Mouse (Mus musculus): ENCODE results near the gene Tmem29. TPM values are rescaled to one million over a fixed set of nuclear protein-coding genes. Genes with fewer than 3 reads are reported as not detected.
"Not testable (repeated sequence)": the region's sequence is repeated elsewhere in the genome, so short reads cannot be mapped to it uniquely, and the experiment has no call there.

Tmem29 gene
- total RNA-seq (2021): 1 to 10 TPM; 8.2 to 8.4 TPM

GRCm38 (mm10) chrX:150458766-150459350, at the start of gene Tmem29:
Tmem29 (minus strand) TSS chrX:150459154.
- DNase-seq: peak; percentile 92

GRCm38 (mm10) chrX:150508696-150509095, 49.7 kb upstream of the Tmem29 start:
- DNase-seq: no peak

GRCm38 (mm10) chrX:150487811-150488210, 28.9 kb upstream of the Tmem29 start:
- not testable (repeated sequence) for DNase-seq

GRCm38 (mm10) chrX:150486314-150487030, 27.5 kb upstream of the Tmem29 start:
- DNase-seq: not testable (repeated sequence)

GRCm38 (mm10) chrX:150477854-150478780, 19.2 kb upstream of the Tmem29 start:
- peak; percentile 87 for DNase-seq

GRCm38 (mm10) chrX:150471416-150471815, 12.5 kb upstream of the Tmem29 start:
- no peak for DNase-seq

- DNase-seq: no peak
Observed at GRCm38 (mm10) chrX:150468266-150468665, 9.3 kb upstream of the Tmem29 start.

- not testable (repeated sequence) for DNase-seq
Observed at GRCm38 (mm10) chrX:150466817-150467216, 7.9 kb upstream of the Tmem29 start.

GRCm38 (mm10) chrX:150460143-150460542, 1.2 kb upstream of the Tmem29 start:
- no peak for DNase-seq

GRCm38 (mm10) chrX:150459411-150459927, 515 bp upstream of the Tmem29 start:
- DNase-seq: peak; percentile 18

- DNase-seq: no peak
Observed at GRCm38 (mm10) chrX:150458136-150458535, 818 bp downstream of the Tmem29 start.

GRCm38 (mm10) chrX:150440505-150441338, 18.2 kb downstream of the Tmem29 start:
- DNase-seq: peak; percentile 61

- DNase-seq: no peak
Observed at GRCm38 (mm10) chrX:150436373-150436772, 22.6 kb downstream of the Tmem29 start.

GRCm38 (mm10) chrX:150435367-150435766, 23.6 kb downstream of the Tmem29 start:
- DNase-seq: no peak

GRCm38 (mm10) chrX:150413505-150413904, 45.4 kb downstream of the Tmem29 start:
- DNase-seq: no peak

Other genes starting within 250 kb of the Tmem29 start
- gene Alas2, start 88.2 kb upstream of the Tmem29 start, total RNA-seq (2021): 100 to 1,000 TPM in 1 of 2 experiments, 10 to 100 TPM in 1; 61.2 to 216 TPM
- gene Pfkfb1, start 129.1 kb upstream of the Tmem29 start, total RNA-seq (2021): 1 to 10 TPM; 4.2 to 6.7 TPM
- 10 to 100 TPM in 1 of 2 experiments, 1 to 10 TPM in 1; 8.1 to 10.5 TPM for gene Apex2, start 130.7 kb upstream of the Tmem29 start, total RNA-seq (2021)
- gene Tro, start 198.4 kb upstream of the Tmem29 start, total RNA-seq (2021): 10 to 100 TPM; 12.1 to 14.0 TPM

Data from heart, postnatal 4 days (tissue).